Mouse (Mus musculus): ENCODE data around the gene Faah. TPM values are rescaled to one million over a fixed set of nuclear protein-coding genes. Genes with fewer than 3 reads are reported as not detected.
A peak's percentile ranks its signal among the peaks of the same experiment; 100 is the strongest.

The Faah gene
- polyA plus RNA-seq, 1 experiment from 2014 or later: 1.4 TPM

DNA sequence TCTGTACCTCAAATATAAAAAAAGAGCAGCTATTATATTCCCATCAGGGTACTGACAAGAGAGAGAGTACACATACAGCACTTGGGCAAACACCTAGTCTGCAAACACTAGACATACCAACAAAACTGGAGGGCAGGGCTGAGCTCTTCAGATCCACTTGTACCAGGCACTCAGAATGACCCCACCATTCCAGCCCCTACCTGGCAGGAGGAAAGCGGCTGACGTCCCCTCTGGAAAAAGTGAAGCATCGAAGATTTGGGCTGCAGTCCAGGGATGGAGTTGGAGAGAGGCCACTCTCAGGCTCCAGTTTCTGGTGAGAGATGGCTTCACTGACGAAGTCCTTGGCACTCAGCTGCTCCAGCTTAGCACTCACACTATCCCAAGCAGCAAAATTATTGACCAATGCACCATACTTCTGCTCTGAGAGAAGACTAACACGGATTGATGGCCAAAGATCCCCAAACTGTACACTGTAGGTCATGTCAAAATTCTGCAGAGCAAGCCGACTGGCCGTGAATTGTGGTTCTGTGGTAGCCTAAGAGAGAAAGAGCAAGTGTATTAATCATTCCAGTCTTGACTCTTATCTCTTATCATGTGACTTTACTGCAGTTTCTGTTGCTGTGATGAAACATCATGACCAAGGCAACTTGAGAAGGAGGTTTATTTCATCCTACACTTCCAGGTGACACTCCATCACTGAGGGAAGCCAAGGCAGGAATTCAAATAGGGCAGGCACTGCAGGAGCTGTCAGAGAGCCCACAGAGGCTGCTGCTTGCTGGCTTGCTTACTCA, 30.6 kb upstream of the Faah start:
- H3K9ac ChIP-seq (replicated peaks; ENCODE audit: low read length): no peak overlapping the region
- H3K4me1 ChIP-seq (ENCODE audit: control insufficient read depth, insufficient read depth, low read length): no peaks in the 10 kb centered on the region; the same call in 1 of the 2 replicates
- H3K36me3 ChIP-seq (replicated peaks; ENCODE audit: control insufficient read depth, insufficient read depth, low read depth, low read length): no peaks in the 10 kb centered on the region
- H3K27ac ChIP-seq (replicated peaks; ENCODE audit: low read depth, low read length): no peak overlapping the region
- ATAC-seq (replicated peaks; ENCODE audit: insufficient number of reproducible peaks, low FRiP score, low TSS enrichment, low read depth) (no peak), DNase-seq (ENCODE audit: low spot score) (no peak)
- 85% methylated on average over 7 of the region's 7 CpGs for WGBS
- H3K4me2 ChIP-seq (ENCODE audit: low read depth, low read length): no peak overlapping the region
- H3K27me3 ChIP-seq (ENCODE audit: control insufficient read depth, insufficient read depth, low read length): no peaks in the 10 kb centered on the region
- H3K9me3 ChIP-seq (replicated peaks; ENCODE audit: control insufficient read depth, low read length): no peaks in the 10 kb centered on the region
- H3K4me3 ChIP-seq (ENCODE audit: low read depth, low read length): no peak overlapping the region

GRCm38 (mm10) chr4:116047681-116048080, 30.0 kb upstream of the Faah start:
- no peaks in the 10 kb centered on the region for H3K36me3 ChIP-seq (replicated peaks; ENCODE audit: control insufficient read depth, insufficient read depth, low read depth, low read length)
- WGBS: 89% methylated on average over 1 of the region's 1 CpGs
- ATAC-seq (replicated peaks; ENCODE audit: insufficient number of reproducible peaks, low FRiP score, low TSS enrichment, low read depth): no peak

GRCm38 (mm10) chr4:116046604-116047003, 28.9 kb upstream of the Faah start:
- no peaks in the 10 kb centered on the region for H3K27me3 ChIP-seq (ENCODE audit: control insufficient read depth, insufficient read depth, low read length)
- H3K27ac ChIP-seq (replicated peaks; ENCODE audit: low read depth, low read length): no peak overlapping the region
- H3K4me1 ChIP-seq (ENCODE audit: control insufficient read depth, insufficient read depth, low read length): no peaks in the 10 kb centered on the region
- no peak overlapping the region for H3K4me2 ChIP-seq (ENCODE audit: low read depth, low read length)
- H3K4me3 ChIP-seq (ENCODE audit: low read depth, low read length): no peak overlapping the region
- ATAC-seq (replicated peaks; ENCODE audit: insufficient number of reproducible peaks, low FRiP score, low TSS enrichment, low read depth): no peak
- no peak overlapping the region for H3K9ac ChIP-seq (replicated peaks; ENCODE audit: low read length)
- 94% methylated on average over 2 of the region's 2 CpGs for WGBS
- no peak for DNase-seq (ENCODE audit: low spot score)
- H3K9me3 ChIP-seq (replicated peaks; ENCODE audit: control insufficient read depth, low read length): no peaks in the 10 kb centered on the region
- no peaks in the 10 kb centered on the region for H3K36me3 ChIP-seq (replicated peaks; ENCODE audit: control insufficient read depth, insufficient read depth, low read depth, low read length)

More at GRCm38 (mm10) chr4:116047681-116048080, 30.0 kb upstream of the Faah start:
- H3K9me3 ChIP-seq (replicated peaks; ENCODE audit: control insufficient read depth, low read length): no peaks in the 10 kb centered on the region
- no peak overlapping the region for H3K27ac ChIP-seq (replicated peaks; ENCODE audit: low read depth, low read length)
- no peaks in the 10 kb centered on the region for H3K27me3 ChIP-seq (ENCODE audit: control insufficient read depth, insufficient read depth, low read length)
- no peak overlapping the region for H3K4me2 ChIP-seq (ENCODE audit: low read depth, low read length)
- no peaks in the 10 kb centered on the region; the same call in 1 of the 2 replicates for H3K4me1 ChIP-seq (ENCODE audit: control insufficient read depth, insufficient read depth, low read length)
- no peak for DNase-seq (ENCODE audit: low spot score)
- no peak overlapping the region for H3K4me3 ChIP-seq (ENCODE audit: low read depth, low read length)
- H3K9ac ChIP-seq (replicated peaks; ENCODE audit: low read length): no peak overlapping the region

- 82% methylated on average over 3 of the region's 3 CpGs for WGBS
- Histone ChIP-seq H3K9me3 (replicated peaks; ENCODE audit: control insufficient read depth, low read length) (no peaks in the 10 kb centered on the region), H3K4me3 (ENCODE audit: low read depth, low read length) (no peak overlapping the region), H3K9ac (replicated peaks; ENCODE audit: low read length) (no peak overlapping the region), H3K4me2 (ENCODE audit: low read depth, low read length) (no peak overlapping the region), H3K27me3 (ENCODE audit: control insufficient read depth, insufficient read depth, low read length) (no peaks in the 10 kb centered on the region), H3K27ac (replicated peaks; ENCODE audit: low read depth, low read length) (no peak overlapping the region), H3K36me3 (replicated peaks; ENCODE audit: control insufficient read depth, insufficient read depth, low read depth, low read length) (no peaks in the 10 kb centered on the region), H3K4me1 (ENCODE audit: control insufficient read depth, insufficient read depth, low read length) (no peaks in the 10 kb centered on the region)
- DNase-seq (ENCODE audit: low spot score): no peak
- no peak for ATAC-seq (replicated peaks; ENCODE audit: insufficient number of reproducible peaks, low FRiP score, low TSS enrichment, low read depth)
These were observed 24.5 kb upstream of the Faah start for GRCm38 (mm10) chr4:116042186-116042585.

DNA sequence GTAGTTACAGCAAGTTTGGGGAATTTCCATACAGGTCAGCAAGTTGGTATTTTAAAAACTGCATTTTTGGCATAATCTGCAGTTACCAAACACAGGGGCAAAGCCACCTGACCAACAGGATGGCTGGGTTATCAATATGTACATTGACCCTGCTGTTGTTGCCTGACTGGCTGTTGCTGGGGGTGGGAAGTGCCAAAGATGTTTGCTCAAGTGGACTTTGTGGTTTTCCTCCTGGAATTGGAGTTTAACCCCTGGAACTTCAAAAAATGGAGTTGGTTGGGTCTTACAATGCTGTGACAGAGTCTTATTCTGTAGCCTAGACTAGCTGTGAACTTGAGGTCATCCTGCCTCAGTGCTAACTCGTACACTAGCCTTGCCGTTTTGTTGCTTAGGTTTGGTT, 22.7 kb upstream of the Faah start:
- no peaks in the 10 kb centered on the region for H3K27me3 ChIP-seq (ENCODE audit: control insufficient read depth, insufficient read depth, low read length)
- no peaks in the 10 kb centered on the region for H3K4me1 ChIP-seq (ENCODE audit: control insufficient read depth, insufficient read depth, low read length)
- no peaks in the 10 kb centered on the region for H3K9me3 ChIP-seq (replicated peaks; ENCODE audit: control insufficient read depth, low read length)
- H3K27ac ChIP-seq (replicated peaks; ENCODE audit: low read depth, low read length): no peak overlapping the region
- no peak for DNase-seq (ENCODE audit: low spot score)
- 93% methylated on average over 2 of the region's 2 CpGs for WGBS
- H3K4me2 ChIP-seq (ENCODE audit: low read depth, low read length): no peak overlapping the region
- no peak for ATAC-seq (replicated peaks; ENCODE audit: insufficient number of reproducible peaks, low FRiP score, low TSS enrichment, low read depth)
- H3K9ac ChIP-seq (replicated peaks; ENCODE audit: low read length): no peak overlapping the region
- H3K4me3 ChIP-seq (ENCODE audit: low read depth, low read length): no peak overlapping the region
- no peaks in the 10 kb centered on the region for H3K36me3 ChIP-seq (replicated peaks; ENCODE audit: control insufficient read depth, insufficient read depth, low read depth, low read length)

- no peak overlapping the region for H3K27ac ChIP-seq (replicated peaks; ENCODE audit: low read depth, low read length)
- H3K9me3 ChIP-seq (replicated peaks; ENCODE audit: control insufficient read depth, low read length): no peaks in the 10 kb centered on the region
- no peaks in the 10 kb centered on the region for H3K4me1 ChIP-seq (ENCODE audit: control insufficient read depth, insufficient read depth, low read length)
- ATAC-seq (replicated peaks; ENCODE audit: insufficient number of reproducible peaks, low FRiP score, low TSS enrichment, low read depth) (no peak), DNase-seq (ENCODE audit: low spot score) (no peak)
- no peaks in the 10 kb centered on the region; the same call in 1 of the 2 replicates for H3K36me3 ChIP-seq (replicated peaks; ENCODE audit: control insufficient read depth, insufficient read depth, low read depth, low read length)
- no peak overlapping the region for H3K9ac ChIP-seq (replicated peaks; ENCODE audit: low read length)
- H3K4me2 ChIP-seq (ENCODE audit: low read depth, low read length): no peak overlapping the region
- no peaks in the 10 kb centered on the region for H3K27me3 ChIP-seq (ENCODE audit: control insufficient read depth, insufficient read depth, low read length)
- no peak overlapping the region for H3K4me3 ChIP-seq (ENCODE audit: low read depth, low read length)
- WGBS: 86% methylated on average over 5 of the region's 5 CpGs
These were observed 15.6 kb upstream of the Faah start for GRCm38 (mm10) chr4:116033374-116033773.

GRCm38 (mm10) chr4:116032906-116033305, 15.2 kb upstream of the Faah start:
- ATAC-seq (replicated peaks; ENCODE audit: insufficient number of reproducible peaks, low FRiP score, low TSS enrichment, low read depth) (no peak), DNase-seq (ENCODE audit: low spot score) (no peak)
- no peak overlapping the region for H3K4me2 ChIP-seq (ENCODE audit: low read depth, low read length)
- H3K4me3 ChIP-seq (ENCODE audit: low read depth, low read length): no peak overlapping the region
- H3K4me1 ChIP-seq (ENCODE audit: control insufficient read depth, insufficient read depth, low read length): no peaks in the 10 kb centered on the region
- no peaks in the 10 kb centered on the region; the same call in 1 of the 2 replicates for H3K36me3 ChIP-seq (replicated peaks; ENCODE audit: control insufficient read depth, insufficient read depth, low read depth, low read length)
- H3K27me3 ChIP-seq (ENCODE audit: control insufficient read depth, insufficient read depth, low read length): no peaks in the 10 kb centered on the region
- 92% methylated on average over 9 of the region's 9 CpGs for WGBS
- H3K27ac ChIP-seq (replicated peaks; ENCODE audit: low read depth, low read length): no peak overlapping the region
- no peak overlapping the region for H3K9ac ChIP-seq (replicated peaks; ENCODE audit: low read length)
- no peaks in the 10 kb centered on the region for H3K9me3 ChIP-seq (replicated peaks; ENCODE audit: control insufficient read depth, low read length)

- Histone ChIP-seq H3K27me3 (ENCODE audit: control insufficient read depth, insufficient read depth, low read length) (peaks cover 31% of the 10 kb centered on the region), H3K27ac (replicated peaks; ENCODE audit: low read depth, low read length) (no peak overlapping the region), H3K4me3 (ENCODE audit: low read depth, low read length) (peak overlapping the region; percentile 58), H3K9me3 (replicated peaks; ENCODE audit: control insufficient read depth, low read length) (no peaks in the 10 kb centered on the region), H3K36me3 (replicated peaks; ENCODE audit: control insufficient read depth, insufficient read depth, low read depth, low read length) (no peaks in the 10 kb centered on the region), H3K9ac (replicated peaks; ENCODE audit: low read length) (peak overlapping the region; percentile 68), H3K4me2 (ENCODE audit: low read depth, low read length) (peak overlapping the region; percentile 99), H3K4me1 (ENCODE audit: control insufficient read depth, insufficient read depth, low read length) (no peaks in the 10 kb centered on the region; the same call in 1 of the 2 replicates)
- under 1% methylated on average over 60 of the region's 60 CpGs for WGBS
- peak; percentile 82 for ATAC-seq (replicated peaks; ENCODE audit: insufficient number of reproducible peaks, low FRiP score, low TSS enrichment, low read depth)
- peak; percentile 82 for DNase-seq (ENCODE audit: low spot score)
These were observed 325 bp downstream of the Faah start for GRCm38 (mm10) chr4:116017300-116017901.
